Mouse (Mus musculus) megakaryocyte-erythroid progenitor cell, adult 5 weeks (primary cell): ENCODE results near the gene Olfr688. TPM values are rescaled to one million over a fixed set of nuclear protein-coding genes. Genes with fewer than 3 reads are reported as not detected.

Source experiments
- polyA plus RNA-seq: library from polyadenylated mRNA; stranded (reverse); fragments of >175 nt; gene quantifications from 2 replicates; pipeline ENCODE4 v1.2.3, GENCODE M21; 2012

Olfr688 gene
- not detected in 2 replicates for polyA plus RNA-seq

GRCm38 (mm10) chr7:105287795-105288194, at the start of gene Olfr688:
TSS of gene Olfr688 (plus strand) at chr7:105288095.

GRCm38 (mm10) chr7:105310865-105311264, 23.0 kb downstream of the Olfr688 start, which contains the start of gene Olfr689:
TSS of gene Olfr689 (plus strand) at chr7:105311165.

GRCm38 (mm10) chr7:105334004-105334403, 46.1 kb downstream of the Olfr688 start, which contains the start of gene Olfr690:
TSS of gene Olfr690 (minus strand) at chr7:105334104.

Other genes starting within 250 kb of the Olfr688 start
- gene Olfr677, start 236.7 kb upstream of the Olfr688 start, polyA plus RNA-seq: not detected in 2 replicates
- not detected in 2 replicates for gene Olfr678, start 223.6 kb upstream of the Olfr688 start, polyA plus RNA-seq
- gene Olfr679, start 206.9 kb upstream of the Olfr688 start, polyA plus RNA-seq: not detected in 2 replicates
- not detected in 2 replicates for gene Olfr680-ps1, start 195.3 kb upstream of the Olfr688 start, polyA plus RNA-seq
- not detected in 2 replicates for gene Olfr681, start 171.3 kb upstream of the Olfr688 start, polyA plus RNA-seq
- gene Olfr683, start 141.1 kb upstream of the Olfr688 start, polyA plus RNA-seq: not detected in 2 replicates
- gene Olfr684, start 124.4 kb upstream of the Olfr688 start, polyA plus RNA-seq: 0.08 TPM in 1 of 2 replicates, not detected in the other
- gene Olfr685, start 102.1 kb upstream of the Olfr688 start, polyA plus RNA-seq: 0.06 TPM in 1 of 2 replicates, not detected in the other
- not detected in 2 replicates for gene Olfr686, start 80.6 kb upstream of the Olfr688 start, polyA plus RNA-seq
- not detected in 2 replicates for gene Olfr689, start 23.1 kb downstream of the Olfr688 start, polyA plus RNA-seq
- not detected in 2 replicates for gene Olfr690, start 46.0 kb downstream of the Olfr688 start, polyA plus RNA-seq
- not detected in 2 replicates for gene Olfr691, start 54.2 kb downstream of the Olfr688 start, polyA plus RNA-seq
- gene Olfr692, start 80.1 kb downstream of the Olfr688 start, polyA plus RNA-seq: not detected in 2 replicates
- gene Gm5901, start 86.9 kb downstream of the Olfr688 start, polyA plus RNA-seq: not detected in 2 replicates
- gene Fam160a2, start 112.0 kb downstream of the Olfr688 start, polyA plus RNA-seq: 41.2 and 52.9 TPM in 2 replicates
- gene Cnga4, start 116.5 kb downstream of the Olfr688 start, polyA plus RNA-seq: 0.06 TPM in 1 of 2 replicates, not detected in the other
- not detected in 2 replicates for gene Cckbr, start 137.6 kb downstream of the Olfr688 start, polyA plus RNA-seq
- 2.5 and 4.2 TPM in 2 replicates for gene Cavin3, start 194.2 kb downstream of the Olfr688 start, polyA plus RNA-seq